Mouse (Mus musculus) heart, embryonic 10.5 days (tissue): Measurements from ENCODE around the gene Piga. TPM values are rescaled to one million over a fixed set of nuclear protein-coding genes. Genes with fewer than 3 reads are reported as not detected.

ENCODE experiments used
- DNase-seq: peaks from one replicate; pipeline ENCODE4 v3.0.0-alpha.2; 2017; ENCODE audit warnings: low spot score
- H3K27ac ChIP-seq: fragments of 300-500 bp; sonication (generic); 2 replicates; pipeline ENCODE4 v1.5.1; 2016; ENCODE audit warnings: mild to moderate bottlenecking
- H3K27me3 ChIP-seq: fragments of 300-500 bp; sonication (generic); 2 replicates; pipeline ENCODE4 v1.6.1; 2016; ENCODE audit warnings: mild to moderate bottlenecking; ENCODE audit not compliant: poor library complexity, insufficient read depth, severe bottlenecking
- H3K36me3 ChIP-seq: fragments of 300-500 bp; sonication (generic); 2 replicates; pipeline ENCODE4 v1.6.1; 2016; ENCODE audit warnings: mild to moderate bottlenecking, moderate library complexity
- H3K4me1 ChIP-seq: fragments of 300-500 bp; sonication (generic); 2 replicates; pipeline ENCODE4 v1.6.1; 2016; ENCODE audit warnings: mild to moderate bottlenecking
- H3K4me3 ChIP-seq: fragments of 300-500 bp; sonication (generic); 2 replicates; pipeline ENCODE4 v1.5.1; 2016; ENCODE audit warnings: mild to moderate bottlenecking, moderate library complexity
- H3K9me3 ChIP-seq: fragments of 300-500 bp; sonication (generic); 2 replicates; pipeline ENCODE4 v1.6.1; 2016; ENCODE audit warnings: mild to moderate bottlenecking, moderate library complexity
- WGBS: fragments of 180-500 bp; shearing (Covaris S2); methylation state at CpG from one replicate; pipeline ENCODE4 v1.1.7; 2016; 5-methylcytosine and 5-hydroxymethylcytosine counted together
- polyA plus RNA-seq: library from polyadenylated mRNA; unstranded; fragments of >200 nt; fragmentation: Nextera tagmentation; extraction: Ambion mirVana; gene quantifications from 2 replicates; pipeline ENCODE4 v1.2.1, GENCODE M21; 2016

The Piga gene
- polyA plus RNA-seq, 1 experiment from 2014 or later, result 12.4 TPM

GRCm38 (mm10) chrX:164440703-164441102, 21.1 kb downstream of the Piga start:
- Histone ChIP-seq H3K9me3 (no peaks in the 10 kb centered on the region), H3K27me3 (peaks cover 6% of the 10 kb centered on the region; the same call in 1 of the 2 replicates), H3K4me1 (no peaks in the 10 kb centered on the region), H3K36me3 (no peaks in the 10 kb centered on the region), H3K4me3 (no peak overlapping the region), H3K27ac (no peak overlapping the region)
- DNase-seq, result no peak
- WGBS, result 65% methylated on average over 3 of the region's 3 CpGs

DNA sequence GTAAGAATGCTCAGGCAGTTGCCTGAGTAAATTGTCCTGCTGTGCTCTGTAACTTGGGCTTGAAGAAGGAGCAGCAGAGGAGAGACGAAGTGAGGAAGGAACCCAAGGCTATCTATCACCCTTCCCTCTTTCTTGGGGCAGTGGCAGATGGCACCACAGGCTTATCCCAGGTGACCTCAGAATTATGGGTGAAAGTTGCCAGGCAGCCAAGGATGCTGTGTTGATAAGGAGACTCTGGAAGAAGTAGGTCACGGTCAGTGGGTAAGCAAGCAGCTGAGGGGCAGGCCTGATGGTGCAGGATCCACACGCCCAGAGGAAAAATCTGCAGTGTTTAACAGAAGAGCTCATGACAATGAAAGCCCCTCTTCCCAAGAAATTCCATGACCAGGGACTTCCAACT, 21.7 kb downstream of the Piga start:
- DNase-seq, result no peak
- Histone ChIP-seq H3K4me3 (no peak overlapping the region), H3K27ac (no peak overlapping the region), H3K9me3 (no peaks in the 10 kb centered on the region), H3K4me1 (no peaks in the 10 kb centered on the region), H3K36me3 (no peaks in the 10 kb centered on the region), H3K27me3 (peaks cover 6% of the 10 kb centered on the region; the same call in 1 of the 2 replicates)
- 80% methylated on average over 3 of the region's 3 CpGs for WGBS

- Histone ChIP-seq H3K27me3 (peaks cover 6% of the 10 kb centered on the region; the same call in 1 of the 2 replicates), H3K27ac (no peak overlapping the region), H3K36me3 (no peaks in the 10 kb centered on the region), H3K9me3 (no peaks in the 10 kb centered on the region), H3K4me1 (no peaks in the 10 kb centered on the region), H3K4me3 (no peak overlapping the region)
- WGBS, result 85% methylated on average over 12 of the region's 12 CpGs
- no peak for DNase-seq
These were observed 26.0 kb downstream of the Piga start for GRCm38 (mm10) chrX:164445601-164446000.

DNA sequence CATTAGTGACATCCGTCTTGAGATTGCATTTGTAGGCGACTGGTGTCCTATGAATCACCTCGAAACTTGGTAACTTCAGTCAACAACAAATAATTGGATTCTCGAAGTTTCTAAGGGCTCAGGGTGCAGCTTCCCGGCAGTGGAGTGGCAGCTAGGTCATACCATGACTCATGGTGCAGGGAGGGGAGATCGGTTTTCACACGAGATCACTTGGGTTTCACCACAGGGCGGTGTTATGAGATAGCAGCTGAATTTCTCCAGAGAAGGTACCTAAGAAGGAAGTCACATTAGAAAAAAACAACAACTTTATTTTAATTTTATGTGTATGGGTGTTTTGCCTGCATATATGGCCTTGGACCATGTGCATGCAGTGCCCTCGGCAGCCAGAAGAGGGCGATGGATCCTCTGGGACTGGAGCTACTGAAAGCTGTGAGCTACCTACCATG, 26.5 kb downstream of the Piga start:
- peaks cover 6% of the 10 kb centered on the region; the same call in 1 of the 2 replicates for H3K27me3 ChIP-seq
- H3K4me1 ChIP-seq, result no peaks in the 10 kb centered on the region
- no peak overlapping the region for H3K27ac ChIP-seq
- no peak overlapping the region for H3K4me3 ChIP-seq
- no peak for DNase-seq
- H3K9me3 ChIP-seq, result no peaks in the 10 kb centered on the region
- WGBS, result 69% methylated on average over 10 of the region's 10 CpGs
- no peaks in the 10 kb centered on the region for H3K36me3 ChIP-seq

DNA sequence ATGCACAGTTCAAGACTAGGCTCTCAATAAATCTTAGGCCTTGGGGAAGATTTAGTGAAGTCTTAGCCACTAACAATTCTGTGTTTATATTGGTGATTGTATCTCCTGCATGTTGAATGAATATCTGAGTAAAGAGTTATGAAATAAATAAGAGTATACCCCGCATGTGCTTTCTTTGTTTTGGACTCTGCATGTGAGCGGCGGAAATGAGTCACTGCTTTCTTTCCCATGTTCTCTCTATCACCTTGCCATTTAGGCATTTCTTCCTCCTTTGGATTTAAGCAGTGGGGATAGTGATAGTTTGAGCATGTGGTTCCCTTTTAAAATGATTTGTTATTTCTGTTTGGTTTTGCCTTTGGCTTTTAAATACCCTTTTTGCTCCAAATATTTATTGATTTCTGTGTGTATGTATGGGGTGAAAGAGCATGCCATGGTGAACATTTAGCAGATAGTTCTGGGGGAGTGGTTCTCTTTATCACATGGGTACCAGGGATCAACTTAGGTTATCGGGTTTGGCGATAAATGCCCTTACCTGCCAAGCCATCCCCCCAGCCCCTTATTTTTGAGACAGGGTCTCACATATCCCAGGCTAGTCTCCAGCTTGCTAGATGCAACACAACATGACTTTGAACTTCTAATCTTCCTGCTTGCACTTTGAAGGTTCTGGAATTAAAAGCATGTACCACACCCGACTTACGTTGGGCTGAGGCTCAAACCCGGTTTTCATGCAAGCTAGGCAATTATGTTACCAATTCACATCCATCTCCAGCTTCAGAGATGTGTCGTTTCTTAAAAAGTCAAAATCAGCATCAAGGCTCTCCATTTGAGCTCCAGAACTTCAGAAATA, 27.5 kb downstream of the Piga start:
- Histone ChIP-seq H3K27me3 (peaks cover 2% of the 10 kb centered on the region; the same call in 1 of the 2 replicates), H3K4me1 (no peaks in the 10 kb centered on the region), H3K36me3 (no peaks in the 10 kb centered on the region), H3K9me3 (no peaks in the 10 kb centered on the region), H3K27ac (no peak overlapping the region), H3K4me3 (no peak overlapping the region)
- no peak for DNase-seq
- 81% methylated on average over 9 of the region's 9 CpGs for WGBS

- Histone ChIP-seq H3K4me3 (no peak overlapping the region), H3K36me3 (no peaks in the 10 kb centered on the region), H3K4me1 (no peaks in the 10 kb centered on the region), H3K27me3 (no peaks in the 10 kb centered on the region), H3K27ac (no peak overlapping the region), H3K9me3 (no peaks in the 10 kb centered on the region)
- no peak for DNase-seq
- WGBS, result 69% methylated on average over 2 of the region's 2 CpGs
These were observed 28.1 kb downstream of the Piga start for GRCm38 (mm10) chrX:164447682-164448071.

GRCm38 (mm10) chrX:164449201-164449600, 29.6 kb downstream of the Piga start:
- DNase-seq, result no peak
- Histone ChIP-seq H3K4me3 (no peak overlapping the region), H3K36me3 (no peaks in the 10 kb centered on the region), H3K4me1 (no peaks in the 10 kb centered on the region), H3K27me3 (no peaks in the 10 kb centered on the region), H3K9me3 (no peaks in the 10 kb centered on the region), H3K27ac (no peak overlapping the region)
- WGBS, result 27% methylated on average over 3 of the region's 3 CpGs

- H3K9me3 ChIP-seq, result no peaks in the 10 kb centered on the region
- WGBS, result 65% methylated on average over 6 of the region's 6 CpGs
- H3K27me3 ChIP-seq, result no peaks in the 10 kb centered on the region
- no peak for DNase-seq
- no peak overlapping the region for H3K4me3 ChIP-seq
- H3K27ac ChIP-seq, result no peak overlapping the region
- H3K36me3 ChIP-seq, result no peaks in the 10 kb centered on the region
- H3K4me1 ChIP-seq, result no peaks in the 10 kb centered on the region
These were observed 39.8 kb downstream of the Piga start for GRCm38 (mm10) chrX:164459205-164459878.

Other genes starting within 250 kb of the Piga start
- 3.6 and 5.8 TPM in 2 replicates for gene Bmx, start 161.6 kb upstream of the Piga start, polyA plus RNA-seq
- 6.8 and 7.3 TPM in 2 replicates for gene Pir, start 150.4 kb upstream of the Piga start, polyA plus RNA-seq
- 1.0 and 1.2 TPM in 2 replicates for gene Vegfd, start 46.4 kb upstream of the Piga start, polyA plus RNA-seq
- 0.13 and 0.62 TPM in 2 replicates for gene Asb11, start 17.2 kb downstream of the Piga start, polyA plus RNA-seq
- 0.46 and 0.64 TPM in 2 replicates for gene Asb9, start 86.5 kb downstream of the Piga start, polyA plus RNA-seq